Mouse (Mus musculus): Measurements from ENCODE around the gene Scai.

GRCm38 (mm10) chr2:39220010-39220409 is 29.5 kb upstream of the Scai start:
- no peak for TF ChIP-seq CTCF (IDR thresholded peaks at IDR 0.05; ENCODE audit: low read depth, low read length)
- no peak for TF ChIP-seq POLR2A (IDR thresholded peaks at IDR 0.05; ENCODE audit: extremely low read depth, insufficient read depth, low read length)
